ENCODE assay signal across 12 mouse cellular contexts in the genomic region with DNA sequence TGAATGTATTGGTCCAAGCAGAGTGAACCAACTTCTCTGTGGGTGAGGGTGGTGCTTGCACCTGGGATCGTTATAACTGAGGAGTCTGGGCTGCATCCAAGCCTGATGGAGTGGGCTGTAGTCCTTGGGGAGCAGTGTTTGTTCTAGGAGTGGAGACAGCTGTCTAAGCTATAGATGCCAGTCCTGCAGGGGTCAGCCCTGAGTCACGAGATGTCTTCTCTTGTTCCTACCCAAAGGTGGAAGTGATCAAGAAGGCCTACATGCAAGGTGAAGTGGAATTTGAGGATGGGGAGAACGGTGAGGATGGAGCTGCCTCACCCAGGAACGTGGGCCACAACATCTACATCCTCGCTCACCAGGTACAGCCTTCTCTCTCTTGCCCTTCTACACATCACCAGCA.
DNase-seq lines count a peak whose midpoint lies in the region; ATAC-seq and TF ChIP-seq lines count a peak whose summit lies in the region.
"Had no signal": no experiment of that assay in that cellular context is flagged by ENCODE, and none has a peak within 500 bp of the region (broad histone marks: within the 10 kb centered on the region; RNA-seq: fewer than 3 reads in every experiment).

No protein-coding gene starts in this region.

- no peak overlapping the region for H3K4me3 ChIP-seq in lung, postnatal 0 days (ENCODE audit: low read depth, low read length)
- no peak overlapping the region for H3K4me3 ChIP-seq in left cerebral cortex, adult 2 months
- H3K4me3 ChIP-seq: erythroblast, embryonic 14.5 days; limb, embryonic 13.5 days had no signal

- intact Hi-C loops in left cerebral cortex, adult 2 months (cut with DNase I) = no loop called here

- H3K36me3 ChIP-seq in lung, postnatal 0 days (ENCODE audit: insufficient read depth, low read length) = 0 out of 2 replicates have a peak, but pooled peaks cover 3% of the 10 kb centered on the region

- no peak for TF ChIP-seq EP300 in lung, postnatal 0 days (IDR thresholded peaks at IDR 0.05)

- DNase-seq in kidney, postnatal 4 days = peak; percentile 37 to 45
- no peak for DNase-seq in kidney, adult 11 months
- DNase-seq in A20 (ENCODE audit: low read depth, low spot score) = peak; percentile 33
- DNase-seq in lung, postnatal 0 days (ENCODE audit: low spot score) = no peak
- DNase-seq in retina, postnatal 1 day = no peak
- DNase-seq in left cerebral cortex, adult 2 months (ENCODE audit: extremely low spot score in 1 of 2, low spot score in 2 of 2) = no peak
- DNase-seq in adrenal gland, postnatal 4 days (ENCODE audit: low spot score in 2 of 2) = no peak
- DNase-seq: cerebellum, postnatal 36 days; gastrocnemius, postnatal 14 days had no signal

- no peak overlapping the region for H3K27ac ChIP-seq in lung, postnatal 0 days (ENCODE audit: low read length)
- no peak overlapping the region for H3K27ac ChIP-seq in left cerebral cortex, adult 2 months
- H3K27ac ChIP-seq: limb, embryonic 13.5 days had no signal

- no peaks in the 10 kb centered on the region for H3K4me1 ChIP-seq in lung, postnatal 0 days (ENCODE audit: insufficient read depth, low read depth, low read length)
- H3K4me1 ChIP-seq: limb, embryonic 13.5 days had no signal

- H3K9ac ChIP-seq in lung, postnatal 0 days (replicated peaks; ENCODE audit: low read depth) = no peak overlapping the region
- H3K9ac ChIP-seq: limb, embryonic 13.5 days had no signal

- H3K9me3 ChIP-seq in lung, postnatal 0 days (ENCODE audit: low read length) = no peaks in the 10 kb centered on the region
- H3K9me3 ChIP-seq: limb, embryonic 13.5 days had no signal

- WGBS in lung, postnatal 0 days = 74% methylated on average over 5 of the region's 5 CpGs

- ATAC-seq in CD4-positive, CD25-positive, alpha-beta regulatory T cell, adult 4 months = peak; percentile 71
- peak; percentile 27 for ATAC-seq in lung, postnatal 0 days

- peak; percentile 49 for TF ChIP-seq CTCF in lung, postnatal 0 days (IDR thresholded peaks at IDR 0.05)
- TF ChIP-seq CTCF in left cerebral cortex, adult 2 months (IDR thresholded peaks at IDR 0.05) = no peak; the same call in 1 of the 2 replicates

- no peaks in the 10 kb centered on the region for H3K27me3 ChIP-seq in lung, postnatal 0 days (replicated peaks; ENCODE audit: insufficient read depth, low read length)
- H3K27me3 ChIP-seq: limb, embryonic 13.5 days had no signal

- no peak overlapping the region for H3K4me2 ChIP-seq in lung, postnatal 0 days (replicated peaks; ENCODE audit: low read depth, low read length)
- H3K4me2 ChIP-seq: limb, embryonic 13.5 days had no signal

Comparison
In these comparisons a context has a peak if more than half of its experiments do, and no peak if none do; other contexts are left out.
1. DNase-seq: peak in kidney, postnatal 4 days (2 of 2) and A20 (single experiment); none in kidney, adult 11 months (single experiment), lung, postnatal 0 days (single experiment), retina, postnatal 1 day (single experiment), left cerebral cortex, adult 2 months (0 of 2) and adrenal gland, postnatal 4 days (0 of 2).